Mouse (Mus musculus) effector memory CD4-positive, alpha-beta T cell, adult 5 months (primary cell): ENCODE measurements around the gene Fam181a. TPM values are rescaled to one million over a fixed set of nuclear protein-coding genes. Genes with fewer than 3 reads are reported as not detected.

Source experiments
- polyA plus RNA-seq: library from polyadenylated mRNA; unstranded; fragments of 100-300 nt; shearing (Covaris generic); gene quantifications from one replicate; pipeline ENCODE4 v1.2.1, GENCODE M21; 2017

Gene Fam181a
- not detected for polyA plus RNA-seq

DNA sequence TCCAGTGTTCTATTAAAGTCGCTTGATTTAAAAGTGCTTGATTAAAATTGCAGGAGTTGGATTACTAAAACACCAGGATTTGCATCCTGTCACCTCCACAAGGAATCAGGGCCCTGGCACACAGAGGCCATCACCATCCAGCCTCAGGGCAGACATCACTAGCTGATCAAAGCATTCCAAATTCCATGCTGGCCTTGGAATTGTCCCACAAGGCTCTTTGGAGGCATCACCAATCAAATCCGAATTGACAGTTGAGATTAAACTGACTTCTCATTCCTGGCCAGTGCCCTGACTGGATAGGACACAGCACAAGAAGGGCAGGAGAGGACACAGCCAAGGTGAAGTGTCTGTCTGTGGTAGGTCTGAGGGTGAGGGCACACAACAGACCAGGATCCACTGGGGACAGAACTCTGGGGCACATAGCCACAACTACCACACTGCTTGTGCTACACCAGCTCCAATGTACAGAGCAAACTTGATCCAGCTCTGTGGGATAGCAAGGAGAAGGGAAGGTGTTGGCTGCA, at the start of gene Fam181a:
Fam181a (plus strand) TSS at position 232 of the 524 bp plus-strand sequence.

DNA sequence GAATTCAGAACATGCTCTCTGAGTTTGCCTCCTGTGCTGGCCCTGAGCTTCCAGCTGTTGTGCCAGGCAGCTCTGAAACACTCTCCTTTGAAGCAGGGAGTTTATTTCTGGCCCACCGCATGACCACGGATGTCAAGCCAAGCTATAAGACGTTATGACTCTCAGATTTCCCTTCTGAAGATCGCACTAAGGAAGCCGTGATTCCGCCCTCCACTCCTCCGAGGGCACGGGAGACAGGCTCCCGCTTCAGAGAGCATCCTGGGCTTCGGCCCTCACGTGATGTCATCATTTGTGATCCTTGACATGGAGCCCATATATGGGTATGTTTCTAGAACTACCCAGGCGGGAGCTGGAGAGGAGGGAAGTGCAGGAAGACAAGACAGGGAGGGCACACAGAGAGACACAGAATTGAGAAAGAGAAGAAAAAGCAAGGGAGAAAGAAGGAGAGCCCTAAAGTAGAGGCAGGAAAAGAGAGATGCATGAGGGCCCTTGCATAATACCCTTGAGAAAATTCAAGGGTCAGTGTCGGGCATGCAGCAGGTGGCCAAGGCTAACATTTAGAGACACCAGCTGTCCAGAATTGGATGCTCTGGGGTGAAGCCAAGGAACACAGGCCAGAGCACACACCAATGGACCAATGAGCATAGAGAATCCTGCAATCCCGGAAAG, 45.1 kb downstream of the Fam181a start, which contains the start of gene Asb2:
Asb2 (minus strand) TSS at position 256 of the 669 bp plus-strand sequence.

Other genes with a start within 250 kb of the Fam181a start
- gene Prima1, start 68.8 kb upstream of the Fam181a start, polyA plus RNA-seq = not detected
- gene Asb2, start 45.0 kb downstream of the Fam181a start, polyA plus RNA-seq = 26.2 TPM
- gene Otub2, start 77.7 kb downstream of the Fam181a start, polyA plus RNA-seq = 4.7 TPM
- gene 9330161L09Rik, start 96.8 kb downstream of the Fam181a start, polyA plus RNA-seq = 1.5 TPM
- gene Ddx24, start 114.9 kb downstream of the Fam181a start, polyA plus RNA-seq = 212 TPM
- 301 TPM for gene Ifi27, start 123.2 kb downstream of the Fam181a start, polyA plus RNA-seq
- gene Ifi27l2a, start 132.7 kb downstream of the Fam181a start, polyA plus RNA-seq = 299 TPM
- gene Ifi27l2b, start 146.2 kb downstream of the Fam181a start, polyA plus RNA-seq = not detected
- gene Ppp4r4, start 221.3 kb downstream of the Fam181a start, polyA plus RNA-seq = not detected